Mouse (Mus musculus) adrenal gland, adult (tissue): ENCODE measurements around the gene Spink2.
"Not testable (repeated sequence)": the region's sequence is repeated elsewhere in the genome, so short reads cannot be mapped to it uniquely, and the experiment has no call there.

ENCODE experiments used
- DNase-seq, 2 experiments: peaks; one replicate each; pipeline ENCODE4 v3.0.0; 2022 to 2023; ENCODE audit warnings: low spot score in 1 of 2; ENCODE audit not compliant: inconsistent age in 2 of 2

Spink2 gene

DNA sequence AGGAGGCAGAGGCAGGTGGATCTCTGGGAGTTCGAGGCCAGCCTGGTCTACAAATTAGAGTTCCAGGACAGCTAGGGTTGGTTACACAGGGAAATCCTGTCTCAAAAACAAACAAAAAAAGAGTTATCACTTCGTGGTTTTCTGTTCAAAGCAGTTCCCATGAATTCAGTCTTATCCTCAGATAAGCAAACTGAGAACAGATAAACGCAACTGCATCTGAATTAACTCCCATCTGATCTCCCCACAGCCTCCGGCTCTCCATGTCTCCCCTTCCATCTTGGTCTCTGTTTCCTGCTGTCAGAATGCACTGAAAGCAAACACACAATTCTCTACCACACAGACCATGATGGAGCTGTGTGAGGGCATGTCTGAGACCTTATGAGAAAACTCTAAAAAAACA, 10.6 kb downstream of the Spink2 start:
- no peak for DNase-seq

DNA sequence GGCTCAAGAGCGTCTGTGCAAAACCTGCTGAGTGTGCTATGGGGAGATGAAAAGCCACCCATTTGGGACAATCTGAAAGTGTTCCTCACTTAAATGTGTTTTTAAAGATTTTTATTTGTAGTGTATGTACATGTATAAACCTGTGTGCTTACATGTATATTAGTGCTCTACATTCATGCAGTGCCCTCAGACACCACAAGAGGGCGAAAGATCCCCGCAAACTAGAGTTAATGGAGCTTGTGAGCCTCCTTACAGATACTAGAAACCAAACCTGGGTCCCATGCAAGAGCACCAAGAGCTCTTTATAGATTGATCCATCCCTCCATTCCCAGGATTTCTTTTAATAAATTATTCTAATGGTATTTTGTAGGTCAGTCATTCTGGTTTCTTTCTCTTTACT, 17.3 kb downstream of the Spink2 start:
- peak; percentile 37 to 82 for DNase-seq

DNA sequence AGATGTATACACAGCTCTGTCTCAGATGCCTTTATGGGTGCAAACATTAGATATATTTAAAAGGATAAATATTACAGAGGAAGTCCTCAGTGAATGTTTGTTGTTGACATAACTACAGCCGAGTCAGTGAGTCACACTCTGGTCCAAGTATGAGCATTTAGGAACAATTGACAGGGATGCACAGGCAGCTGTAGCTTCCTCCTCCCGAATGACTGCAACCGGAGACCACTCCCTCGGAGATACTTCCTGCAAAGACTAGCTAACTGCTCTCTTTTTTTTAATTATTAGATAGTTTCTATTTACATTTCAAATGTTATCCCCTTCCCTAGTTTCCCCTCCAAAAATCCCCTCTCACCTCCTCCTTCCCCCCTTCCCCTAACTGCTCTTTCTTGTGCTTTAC, 18.0 kb downstream of the Spink2 start:
- DNase-seq, result no peak

DNA sequence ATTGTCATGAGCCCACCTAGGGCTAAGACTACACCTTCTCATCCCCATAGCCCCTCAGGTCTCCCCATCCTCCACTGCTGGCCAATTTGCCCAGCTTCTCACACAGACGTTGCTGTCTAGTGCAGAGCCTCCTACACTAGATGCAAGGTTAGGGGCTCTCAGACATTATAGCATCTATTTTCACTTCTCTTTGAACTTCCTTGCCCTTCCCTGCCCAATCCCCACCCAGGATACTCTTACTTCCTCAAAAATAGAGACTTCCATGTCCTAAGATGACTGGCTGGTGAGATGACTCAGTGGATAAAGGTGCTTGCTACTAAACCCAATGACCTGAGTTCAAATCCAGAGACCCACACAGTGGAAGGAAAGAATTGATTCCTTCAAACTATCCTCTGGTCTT, 19.6 kb downstream of the Spink2 start:
- no peak for DNase-seq

DNA sequence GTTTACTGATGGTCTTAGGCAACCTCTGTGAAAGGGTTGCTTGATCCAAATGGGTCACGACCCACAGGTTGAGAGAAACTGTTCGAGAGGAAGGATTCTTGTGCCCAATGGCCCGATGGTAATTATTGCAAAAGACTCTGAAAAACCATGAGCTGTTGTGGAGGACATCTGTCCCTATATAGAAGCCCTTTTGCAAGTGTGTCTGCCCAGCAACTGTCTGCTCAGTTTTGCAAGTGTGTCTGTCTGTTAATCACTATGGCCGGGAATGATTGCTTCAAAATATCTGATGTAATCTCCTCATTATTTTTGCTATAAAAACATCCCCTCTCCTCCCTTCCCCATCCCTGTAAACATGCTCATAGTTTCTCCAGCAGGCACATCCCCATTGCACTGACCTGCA, 20.2 kb downstream of the Spink2 start:
- no peak for DNase-seq

DNA sequence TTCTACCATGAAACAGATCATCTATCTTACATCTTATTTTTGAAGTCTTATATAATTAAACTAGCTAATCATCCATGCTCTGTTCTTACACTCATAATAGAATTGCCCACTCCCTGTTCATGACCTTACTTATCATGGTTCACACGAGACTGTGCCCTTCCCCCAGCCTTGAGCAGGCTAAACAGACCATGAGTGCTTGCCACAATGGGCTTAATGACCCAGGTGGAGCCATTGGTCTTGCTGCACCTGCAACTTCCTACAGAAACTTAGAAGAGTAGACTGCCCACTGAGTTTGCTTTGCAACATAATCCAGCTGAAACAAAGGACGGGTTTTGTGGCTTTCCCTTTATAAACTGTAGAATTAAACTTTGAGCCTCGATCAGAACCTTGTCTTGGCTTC, 22.5 kb downstream of the Spink2 start:
- DNase-seq, result no peak

DNA sequence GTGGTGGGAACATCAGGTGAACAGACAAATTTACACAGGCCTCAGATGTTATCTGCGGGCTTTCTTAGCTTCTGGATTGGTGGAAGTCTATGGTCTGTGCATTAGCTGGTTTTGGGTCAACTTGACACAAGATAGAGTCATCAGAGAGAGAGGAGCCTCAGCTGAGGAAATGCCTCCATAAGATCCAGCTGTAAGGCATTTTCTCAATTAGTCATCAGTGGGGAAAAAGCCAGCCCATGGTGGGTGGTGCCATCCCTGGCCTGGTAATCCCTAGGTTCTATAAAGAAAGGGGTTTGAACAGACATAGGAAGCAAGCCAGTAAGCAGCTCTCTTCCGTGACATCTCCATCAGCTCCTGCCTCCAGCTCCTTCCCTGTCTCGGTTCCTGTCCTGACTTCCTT, 25.9 kb downstream of the Spink2 start:
- DNase-seq, result no peak

DNA sequence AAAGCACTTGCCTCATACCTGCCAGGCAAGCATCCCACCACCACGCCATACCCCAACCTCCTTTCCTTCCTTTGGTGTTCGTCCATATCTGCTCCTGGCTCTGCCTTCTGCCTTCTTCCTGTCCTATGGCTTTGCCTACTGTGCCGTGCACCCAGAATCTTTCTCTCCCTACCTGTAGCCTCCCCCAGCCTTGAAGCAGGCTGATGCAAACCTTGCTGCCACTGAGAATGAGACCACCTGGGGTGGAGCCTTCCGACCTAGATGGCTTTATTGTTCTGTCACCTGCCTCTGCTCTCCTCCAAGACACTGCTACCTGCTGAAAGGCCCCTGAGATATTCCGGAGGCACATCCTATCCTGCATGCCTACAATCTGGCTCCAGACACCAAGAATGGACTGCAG, 27.4 kb downstream of the Spink2 start:
- DNase-seq, result not testable (repeated sequence)

DNA sequence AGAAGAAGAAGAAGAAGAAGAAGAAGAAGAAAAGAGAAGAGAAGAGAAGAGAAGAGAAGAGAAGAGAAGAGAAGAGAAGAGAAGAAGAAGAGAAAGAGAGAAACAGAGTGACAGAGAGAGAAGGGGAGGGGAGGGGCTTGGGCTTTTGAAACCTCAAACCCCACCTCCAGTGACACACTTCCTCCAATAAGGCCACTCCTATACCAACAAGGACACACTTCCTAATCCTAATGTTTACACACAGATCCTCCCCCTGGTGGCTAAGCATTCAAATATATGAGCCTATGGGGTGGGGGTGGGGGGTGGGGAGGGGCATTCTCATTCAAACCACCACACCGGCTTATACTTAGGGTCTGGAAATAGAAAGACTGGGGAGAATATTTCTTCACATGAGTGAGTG, 27.9 kb downstream of the Spink2 start:
- no peak for DNase-seq

DNA sequence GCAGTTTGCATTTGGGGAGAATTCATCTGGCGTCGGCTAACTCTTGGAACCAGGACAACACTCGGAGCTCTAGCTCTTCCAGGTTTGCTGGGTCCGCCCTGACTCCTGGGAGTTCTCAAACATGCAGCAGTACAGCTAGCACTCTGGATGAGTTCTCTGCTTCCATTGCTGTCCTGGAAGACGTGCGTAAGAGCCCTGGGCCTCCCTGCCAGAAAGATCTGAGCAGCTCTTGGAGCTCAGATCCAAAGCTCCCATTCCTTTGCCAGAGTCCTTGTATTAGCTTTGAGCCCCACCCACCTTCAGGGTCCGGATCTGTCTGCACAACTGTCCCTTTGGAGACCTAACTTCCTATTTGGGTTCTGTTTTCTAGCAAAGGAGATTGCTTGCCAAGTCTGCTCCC, 29.8 kb downstream of the Spink2 start:
- DNase-seq, result no peak

DNA sequence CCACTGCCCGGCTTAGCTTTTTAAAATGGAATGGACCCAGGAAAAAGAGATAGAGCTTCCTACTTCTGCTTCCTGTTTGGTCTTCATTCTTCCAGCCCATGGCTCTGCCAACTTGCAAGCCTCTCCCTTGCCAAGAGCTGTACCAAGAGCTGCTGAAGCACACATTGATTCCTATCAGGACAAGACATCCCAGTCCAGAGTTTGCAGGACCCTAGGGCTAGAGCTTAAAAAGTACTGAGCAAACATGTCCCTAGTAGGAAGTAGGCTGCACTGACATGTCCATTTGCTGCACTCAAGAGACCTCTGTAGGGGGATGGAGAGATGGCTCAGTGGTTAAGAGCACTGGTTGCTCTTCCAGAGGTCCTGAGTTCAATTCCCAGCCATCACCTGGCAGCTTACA, 32.3 kb downstream of the Spink2 start:
- DNase-seq, result no peak

DNA sequence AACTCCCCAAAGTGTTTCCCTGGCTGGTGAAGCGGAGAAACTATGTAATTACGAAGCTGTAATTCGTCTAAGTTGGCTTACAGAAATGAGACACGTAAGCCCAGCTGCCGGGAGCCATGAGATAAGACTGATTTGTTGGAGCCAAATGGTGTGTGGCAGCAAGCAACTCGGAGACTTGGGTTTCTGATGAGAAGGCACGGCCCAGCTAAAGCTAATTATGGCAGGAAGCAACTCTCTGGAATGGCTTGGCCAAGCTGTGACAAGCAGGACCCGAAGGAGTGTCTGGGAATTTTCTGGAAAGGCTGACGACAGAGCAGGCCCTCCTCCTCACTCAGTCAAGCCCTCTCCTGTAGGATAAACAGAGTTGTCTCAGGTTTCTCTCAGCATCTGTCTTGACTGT, 33.3 kb downstream of the Spink2 start:
- DNase-seq, result no peak

DNA sequence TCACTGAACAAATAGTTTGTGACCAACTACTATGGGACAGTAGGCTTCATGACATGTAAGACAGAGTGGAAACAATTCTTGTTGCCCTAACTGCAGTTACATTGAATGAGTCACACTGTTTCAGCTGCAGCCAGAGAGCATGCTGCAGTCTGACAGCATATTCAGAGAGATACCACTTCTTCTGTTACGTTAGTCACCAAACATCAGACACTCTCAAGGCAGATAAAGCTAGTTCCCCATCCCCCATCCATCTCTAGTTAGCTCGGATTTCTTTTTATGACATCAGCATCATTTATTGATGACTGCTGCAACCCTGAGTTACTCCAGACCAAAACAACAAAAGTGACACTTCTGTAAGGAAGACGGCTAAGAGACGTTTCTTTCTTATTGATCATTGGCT, 36.5 kb downstream of the Spink2 start:
- DNase-seq, result no peak

DNA sequence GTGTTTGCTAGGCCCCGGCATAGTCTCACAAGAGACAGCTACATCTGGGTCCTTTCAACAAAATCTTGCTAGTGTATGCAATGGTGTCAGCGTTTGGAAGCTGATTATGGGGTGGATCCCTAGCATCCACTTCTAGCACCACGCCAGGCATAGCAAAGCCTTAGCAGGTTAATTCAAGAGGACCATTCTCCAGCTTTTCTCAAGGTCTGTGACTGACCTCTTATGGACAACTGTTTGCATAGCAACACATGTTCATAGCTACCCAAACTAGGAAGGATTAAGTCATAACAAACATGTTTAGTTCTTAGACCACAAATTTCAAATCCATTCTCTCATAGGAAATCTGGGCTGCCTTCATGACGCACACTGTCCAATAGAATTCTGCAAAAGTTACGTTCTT, 40.7 kb downstream of the Spink2 start:
- peak in 1 of 2 experiments; percentile 68 for DNase-seq

DNA sequence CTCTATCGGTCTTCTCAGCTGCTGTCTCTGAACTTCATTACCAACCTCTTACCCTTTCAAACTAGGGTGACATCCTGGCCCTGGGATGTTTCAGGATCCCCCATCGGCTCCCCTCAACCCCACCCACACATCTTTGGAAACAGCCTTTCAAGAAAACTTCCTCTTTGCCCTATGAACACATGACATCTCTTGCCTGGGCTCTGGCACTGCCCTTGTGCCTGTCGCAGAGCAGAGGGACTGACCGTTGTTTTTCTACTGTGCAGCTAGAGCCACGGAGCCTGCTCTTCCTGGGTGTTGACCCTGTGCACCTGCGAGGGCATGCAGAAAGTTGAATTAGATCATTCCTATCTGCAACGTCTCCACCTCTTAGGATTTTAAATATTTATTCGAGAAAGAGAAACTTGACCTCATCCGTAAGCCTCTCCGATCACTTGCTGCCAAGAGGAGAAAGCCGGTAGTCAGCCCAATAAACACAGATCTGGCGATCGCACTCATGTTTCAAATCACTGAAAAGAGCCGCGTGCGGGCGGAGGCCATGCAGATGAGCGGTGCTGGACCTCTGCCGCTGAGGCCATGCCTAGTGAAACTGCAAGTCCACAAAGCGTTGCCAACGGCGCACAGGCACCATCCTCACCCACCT, 43.8 kb downstream of the Spink2 start:
- DNase-seq, result no peak

DNA sequence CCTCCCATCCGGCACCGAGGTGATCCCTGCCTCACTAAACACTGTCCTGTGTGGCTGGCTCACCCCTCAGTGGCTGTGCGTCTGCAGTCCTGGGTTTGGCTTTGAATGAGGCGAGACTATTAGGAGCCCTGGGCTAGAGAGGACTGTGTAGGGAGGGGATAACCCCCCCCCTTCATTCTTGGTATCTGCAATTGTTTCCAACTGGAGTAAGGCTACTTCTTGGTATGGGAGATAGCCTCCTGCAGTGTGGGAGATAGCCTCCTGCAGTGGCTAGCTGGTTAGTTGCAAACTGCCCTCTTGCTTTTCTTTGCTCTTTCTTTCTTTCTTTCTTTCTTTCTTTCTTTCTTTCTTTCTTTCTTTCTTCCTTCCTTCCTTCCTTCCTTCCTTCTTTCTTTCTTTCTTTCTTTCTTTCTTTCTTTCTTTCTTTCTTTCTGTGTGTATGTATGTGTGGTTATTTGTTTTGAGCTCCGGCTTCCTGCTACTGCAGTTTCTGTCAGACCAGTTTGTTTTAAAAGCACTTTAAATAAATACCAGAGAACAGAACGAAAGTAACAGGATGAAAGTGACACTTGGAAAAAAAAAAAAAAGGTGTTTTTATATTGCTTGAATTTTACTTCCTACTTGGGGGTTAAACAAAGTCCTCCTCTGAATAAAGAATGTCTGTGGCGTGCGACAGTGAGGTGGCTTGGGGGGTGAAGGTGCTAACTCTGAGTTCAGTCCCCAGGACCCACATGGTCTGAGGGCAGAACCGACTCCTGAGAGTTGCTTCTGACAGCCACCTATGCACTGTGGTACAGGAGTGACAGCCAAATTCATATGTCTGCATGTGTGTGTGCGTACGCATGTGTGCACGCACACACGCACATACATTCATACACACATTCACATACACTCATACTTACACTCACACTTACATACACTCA, 45.3 kb downstream of the Spink2 start:
- DNase-seq, result no peak

DNA sequence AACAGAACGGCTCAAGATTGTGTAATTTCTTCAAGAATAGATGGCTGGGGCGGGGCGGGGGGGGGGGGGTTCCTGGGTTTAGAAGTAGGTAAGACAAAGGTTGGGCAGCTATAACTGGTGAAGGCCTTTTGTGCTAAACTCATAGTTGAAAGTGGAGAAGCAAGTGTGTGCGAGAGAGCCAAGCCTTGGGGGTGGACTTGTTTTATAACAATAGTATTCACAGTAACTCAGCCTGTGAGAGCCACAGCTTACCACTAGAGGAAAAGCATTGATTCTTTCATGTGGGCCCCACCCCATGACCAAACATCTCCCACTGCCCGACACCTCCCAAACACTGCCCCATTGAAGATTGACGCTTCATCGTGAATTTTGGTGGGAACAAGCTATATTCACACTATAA, 47.7 kb downstream of the Spink2 start:
- no peak for DNase-seq

DNA sequence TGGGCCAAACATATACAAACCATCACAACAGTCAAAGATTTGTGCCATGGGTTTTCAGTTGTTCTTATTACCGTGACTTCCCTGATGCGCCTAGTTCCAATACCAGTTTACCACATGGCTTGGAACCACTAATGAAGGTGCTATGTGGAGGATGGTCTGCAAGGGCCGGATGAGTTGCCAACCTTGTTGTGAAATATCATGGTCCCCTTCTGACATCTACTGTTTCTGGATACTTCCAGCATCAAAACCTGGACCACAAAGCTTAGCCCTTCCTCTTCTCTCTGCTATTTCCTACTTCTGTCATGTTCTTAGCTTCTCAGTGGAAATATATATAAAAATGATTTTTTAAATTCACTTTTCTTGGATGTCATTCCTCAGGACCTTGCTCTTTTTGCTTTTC, 48.7 kb downstream of the Spink2 start:
- no peak for DNase-seq

DNA sequence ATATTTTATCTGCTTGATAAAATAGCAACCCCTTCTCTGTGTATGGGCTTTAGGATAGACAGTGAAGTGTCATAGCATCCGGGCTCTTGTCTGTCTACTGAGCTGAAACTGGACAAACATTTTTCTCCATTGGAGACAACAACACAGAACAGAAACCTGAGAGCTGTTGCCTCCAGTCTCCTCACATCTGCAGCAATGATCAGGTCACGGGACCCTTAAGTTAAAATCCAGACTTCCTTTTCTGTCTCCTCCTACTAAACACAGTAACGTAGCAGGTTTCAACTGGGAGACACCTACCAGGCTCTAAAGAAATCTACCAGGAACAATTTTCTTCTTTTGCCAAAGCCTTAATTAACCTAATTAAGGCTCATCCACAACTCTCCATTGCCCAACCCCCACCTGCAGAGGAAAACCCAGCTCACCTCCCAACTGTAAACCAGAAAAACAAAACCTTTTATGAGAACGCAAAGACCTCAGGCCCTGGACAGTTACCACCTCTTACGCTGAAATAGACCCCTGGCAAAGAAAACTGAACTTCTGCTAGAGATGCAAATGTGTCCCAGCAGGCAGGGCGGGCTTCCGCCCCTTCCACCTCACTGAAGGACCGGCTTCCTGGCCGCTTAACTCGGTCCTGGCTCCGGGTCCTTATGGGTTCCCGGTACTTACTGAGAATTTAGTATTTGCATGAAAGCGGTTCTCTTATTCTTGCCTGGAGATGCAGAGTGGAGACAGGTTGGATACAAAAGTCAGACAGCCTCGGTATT, 53.3 kb downstream of the Spink2 start:
- no peak for DNase-seq

DNA sequence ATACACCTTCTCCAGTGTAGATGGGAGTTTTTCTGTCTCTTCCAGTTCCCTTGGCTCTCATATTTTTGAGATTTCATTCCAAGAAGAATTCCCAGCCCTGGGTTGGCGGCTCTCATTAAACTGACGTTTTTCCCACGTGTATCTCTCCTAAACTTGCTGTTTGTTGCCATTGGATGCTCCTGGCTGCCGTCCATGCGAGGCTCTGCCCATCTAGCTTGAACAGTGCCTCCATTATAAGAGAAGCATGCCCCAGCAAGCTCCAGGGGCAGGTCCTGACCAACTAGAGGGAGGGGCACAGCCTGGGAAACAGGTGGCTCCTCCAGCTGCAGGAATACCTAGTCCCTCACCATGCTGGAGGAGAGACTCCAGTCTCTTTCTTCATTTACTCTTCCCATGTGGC, 54.3 kb downstream of the Spink2 start:
- no peak for DNase-seq

DNA sequence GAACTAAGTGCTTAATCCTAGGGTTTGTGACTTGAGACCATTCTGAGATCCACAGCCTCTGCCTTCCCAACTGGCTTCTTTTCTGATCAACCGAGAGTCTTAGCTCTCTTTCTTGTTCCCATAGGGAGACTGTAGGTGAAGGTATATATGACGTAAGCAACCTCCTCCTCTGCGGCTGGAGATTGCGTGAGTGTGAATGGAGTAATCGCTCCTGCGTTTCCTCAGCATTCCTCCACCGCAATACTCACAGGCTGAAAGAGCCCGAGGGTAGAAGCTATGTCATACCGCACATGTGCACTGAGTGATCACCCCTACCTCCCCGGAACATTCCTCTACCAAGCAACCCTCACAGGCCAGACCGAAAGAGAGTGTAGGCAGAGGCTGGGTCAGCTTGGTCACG, 55.7 kb downstream of the Spink2 start:
- no peak for DNase-seq
